In the genomic region with DNA sequence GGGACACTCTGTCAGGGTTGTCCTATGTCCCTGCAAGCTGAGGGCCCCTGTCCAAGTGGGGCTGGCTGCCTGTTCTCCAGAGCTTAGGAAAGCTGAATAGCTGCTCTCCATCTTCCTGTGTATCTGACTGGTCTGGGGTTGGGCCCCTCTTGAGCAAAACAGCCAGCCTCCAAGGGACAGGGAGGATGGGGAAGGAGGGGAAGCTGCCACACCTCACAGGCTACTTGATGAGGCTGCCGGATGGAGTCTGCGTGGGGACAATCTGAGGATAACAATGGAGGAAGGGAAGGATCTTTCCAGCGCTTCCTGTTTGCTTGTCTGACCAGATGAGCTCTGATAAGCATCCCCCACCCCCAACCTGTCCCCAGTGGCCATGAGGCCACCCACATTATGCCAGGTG, we compare ENCODE assay signal across 14 mouse cellular contexts. TPM values are rescaled to one million over a fixed set of nuclear protein-coding genes. Genes with fewer than 3 reads are reported as not detected.
A peak's percentile ranks its signal among the peaks of the same experiment; 100 is the strongest.
DNase-seq lines count a peak whose midpoint lies in the region; ATAC-seq lines count a peak whose summit lies in the region.
"Had no signal": no experiment of that assay in that cellular context is flagged by ENCODE, and none has a peak within 500 bp of the region (broad histone marks: within the 10 kb centered on the region; RNA-seq: fewer than 3 reads in every experiment).

No protein-coding gene starts in this region.

- DNase-seq in kidney, postnatal 25 days: no peak
- peak; percentile 69 for DNase-seq in heart, adult 8-10 months (ENCODE audit: low spot score)
- peak; percentile 40 to 53 for DNase-seq in heart, postnatal 10 days
- peak; percentile 66 for DNase-seq in lung, postnatal 10 days
- no peak for DNase-seq in cerebellum, postnatal 4 days (ENCODE audit: low spot score in 2 of 2)
- no peak for DNase-seq in natural killer cell, adult 2 months (ENCODE audit: low spot score in 2 of 2)
- DNase-seq: layer of hippocampus, adult 9-11 months; right cerebral cortex, adult 18-20 months; thymus, adult 18-20 months had no signal

- no peak overlapping the region for H3K9ac ChIP-seq in kidney, embryonic 15.5 days
- H3K9ac ChIP-seq: liver, embryonic 12.5 days; neural tube, embryonic 15.5 days had no signal

- H3K4me1 ChIP-seq in kidney, embryonic 15.5 days: peaks cover 8% of the 10 kb centered on the region; the same call in 1 of the 2 replicates
- H3K4me1 ChIP-seq: neural tube, embryonic 15.5 days had no signal

- no peak overlapping the region for H3K4me3 ChIP-seq in kidney, embryonic 15.5 days (replicated peaks)
- H3K4me3 ChIP-seq: liver, embryonic 12.5 days; neural tube, embryonic 15.5 days had no signal

- intact Hi-C loops in heart, postnatal 10 days (cut with DNase I): loop anchor here (1.0 kb wide), 1 partner anchor 56 kb away; no protein-coding TSS in a partner anchor

- no peak overlapping the region for H3K4me2 ChIP-seq in kidney, embryonic 15.5 days
- H3K4me2 ChIP-seq: liver, embryonic 12.5 days; neural tube, embryonic 15.5 days had no signal

- H3K9me3 ChIP-seq in kidney, embryonic 15.5 days (replicated peaks): no peaks in the 10 kb centered on the region
- H3K9me3 ChIP-seq: G1E; liver, embryonic 12.5 days; neural tube, embryonic 15.5 days had no signal

- no peak for ATAC-seq in kidney, embryonic 15.5 days (replicated peaks; ENCODE audit: low FRiP score)
- ATAC-seq: inflammation-experienced regulatory T-cells, adult 6 months; liver, embryonic 12.5 days had no signal

- H3K27me3 ChIP-seq in kidney, embryonic 15.5 days: no peaks in the 10 kb centered on the region
- H3K27me3 ChIP-seq: neural tube, embryonic 15.5 days had no signal

- WGBS in kidney, embryonic 15.5 days: 40% methylated on average over 3 of the region's 3 CpGs

- peak overlapping the region; percentile 48; the same call in 1 of the 2 replicates for H3K27ac ChIP-seq in kidney, embryonic 15.5 days
- H3K27ac ChIP-seq: liver, embryonic 12.5 days; neural tube, embryonic 15.5 days had no signal

- H3K36me3 ChIP-seq in kidney, embryonic 15.5 days: no peaks in the 10 kb centered on the region
- H3K36me3 ChIP-seq: G1E; liver, embryonic 12.5 days; neural tube, embryonic 15.5 days had no signal

RNA-seq across cellular contexts. Expression of a gene that starts 57.1 kb away (rescaled TPM):
- 229 and 245 TPM in 2 replicates for polyA plus RNA-seq in kidney, embryonic 15.5 days (2015; fragmentation: Nextera tagmentation; extraction: Ambion mirVana)
- 10 to 100 TPM; 30.1 to 64.0 (median 45.1) TPM for total RNA-seq in heart, adult 8-10 months (2022)
- total RNA-seq in heart, postnatal 10 days (2021): 100 to 1,000 TPM in 1 of 2 experiments, 10 to 100 TPM in 1; 89.8 to 102 TPM
- polyA plus RNA-seq: G1E had no signal

Comparison
In these comparisons a context has a peak if more than half of its experiments do, and no peak if none do; other contexts are left out.
1. DNase-seq: peak in heart, adult 8-10 months (single experiment), heart, postnatal 10 days (2 of 2) and lung, postnatal 10 days (single experiment); none in kidney, postnatal 25 days (0 of 2), cerebellum, postnatal 4 days (0 of 2) and natural killer cell, adult 2 months (0 of 2).